Mouse (Mus musculus) erythroblast, embryonic 14.5 days (primary cell): ENCODE measurements around the gene Zfp609. TPM values are rescaled to one million over a fixed set of nuclear protein-coding genes. Genes with fewer than 3 reads are reported as not detected.
A peak's percentile ranks its signal among the peaks of the same experiment; 100 is the strongest.

Source experiments
- H3K27me3 ChIP-seq: 2 replicates; pipeline ENCODE4 v1.6.1; 2012; ENCODE audit warnings: inconsistent platforms; ENCODE audit not compliant: control insufficient read depth
- H3K36me3 ChIP-seq: 2 replicates; pipeline ENCODE4 v1.6.1; 2012; ENCODE audit warnings: mild to moderate bottlenecking, inconsistent platforms; ENCODE audit not compliant: control insufficient read depth
- H3K4me1 ChIP-seq: 2 replicates; pipeline ENCODE4 v1.6.1; 2012; ENCODE audit warnings: inconsistent platforms; ENCODE audit not compliant: control insufficient read depth
- H3K4me3 ChIP-seq: replicated peaks from 2 replicates; pipeline ENCODE3; 2012; ENCODE audit warnings: moderate library complexity, mild to moderate bottlenecking, inconsistent platforms
- H3K9me3 ChIP-seq: 2 replicates; pipeline ENCODE4 v1.6.1; 2012; ENCODE audit warnings: low read length, inconsistent platforms, mixed read lengths; ENCODE audit not compliant: control insufficient read depth
- GATA1 ChIP-seq: IDR thresholded peaks from 2 replicates; pipeline ENCODE4 v1.6.1; 2012; ENCODE audit warnings: low read length, inconsistent platforms, mixed read lengths
- TAL1 ChIP-seq: IDR thresholded peaks from 3 replicates; pipeline ENCODE4 v1.6.1; 2012; ENCODE audit warnings: low read length, inconsistent platforms, mixed read lengths
- polyA plus RNA-seq: library from polyadenylated mRNA; stranded (reverse); fragments of >175 nt; gene quantifications from 2 replicates; pipeline ENCODE4 v1.2.3, GENCODE M21; 2012

Gene Zfp609
- polyA plus RNA-seq = 0.53 and 1.2 TPM in 2 replicates

- TF ChIP-seq GATA1 (peak; percentile 54), TAL1 (no peak)
- H3K4me3 ChIP-seq = peak within 1 kb of the TSS; percentile 85
- H3K27me3 ChIP-seq = no peaks in the 10 kb centered on the region
- peaks cover 60% of the 10 kb centered on the region for H3K4me1 ChIP-seq
- H3K9me3 ChIP-seq = no peaks in the 10 kb centered on the region
- peaks cover 1% of the 10 kb centered on the region for H3K36me3 ChIP-seq
Measured at GRCm38 (mm10) chr9:65827344-65828015, at the start of gene Zfp609. TSS of gene Zfp609 (minus strand) at chr9:65827564.

GRCm38 (mm10) chr9:65859656-65860055 is 32.3 kb upstream of the Zfp609 start:
- no peak for TF ChIP-seq GATA1
- no peak for TF ChIP-seq TAL1
- peaks cover 59% of the 10 kb centered on the region for H3K36me3 ChIP-seq
- H3K27me3 ChIP-seq = no peaks in the 10 kb centered on the region
- no peaks in the 10 kb centered on the region for H3K4me1 ChIP-seq
- no peaks in the 10 kb centered on the region for H3K9me3 ChIP-seq
- H3K4me3 ChIP-seq = no peak overlapping the region

- H3K4me1 ChIP-seq = peaks cover 5% of the 10 kb centered on the region
- peaks cover 42% of the 10 kb centered on the region for H3K36me3 ChIP-seq
- no peaks in the 10 kb centered on the region for H3K27me3 ChIP-seq
- H3K4me3 ChIP-seq = no peak overlapping the region
- H3K9me3 ChIP-seq = no peaks in the 10 kb centered on the region
- TF ChIP-seq GATA1 (no peak), TAL1 (no peak)
Measured at GRCm38 (mm10) chr9:65850203-65850602, 22.8 kb upstream of the Zfp609 start.

- H3K27me3 ChIP-seq = no peaks in the 10 kb centered on the region
- H3K4me1 ChIP-seq = peaks cover 5% of the 10 kb centered on the region
- TF ChIP-seq GATA1 = no peak
- no peak for TF ChIP-seq TAL1
- H3K9me3 ChIP-seq = no peaks in the 10 kb centered on the region
- H3K36me3 ChIP-seq = peaks cover 31% of the 10 kb centered on the region
- no peak overlapping the region for H3K4me3 ChIP-seq
Measured at GRCm38 (mm10) chr9:65848154-65848553, 20.8 kb upstream of the Zfp609 start.

GRCm38 (mm10) chr9:65844421-65845165 is 17.2 kb upstream of the Zfp609 start:
- Histone ChIP-seq H3K27me3 (no peaks in the 10 kb centered on the region), H3K4me1 (peaks cover 5% of the 10 kb centered on the region), H3K4me3 (no peak overlapping the region), H3K36me3 (peaks cover 16% of the 10 kb centered on the region), H3K9me3 (no peaks in the 10 kb centered on the region)
- no peak for TF ChIP-seq GATA1
- TF ChIP-seq TAL1 = no peak

- TF ChIP-seq TAL1 (no peak), GATA1 (no peak)
- H3K27me3 ChIP-seq = no peaks in the 10 kb centered on the region
Measured at GRCm38 (mm10) chr9:65839841-65840240, 12.5 kb upstream of the Zfp609 start.

GRCm38 (mm10) chr9:65836916-65837315 is 9.6 kb upstream of the Zfp609 start:
- H3K36me3 ChIP-seq = peaks cover 26% of the 10 kb centered on the region
- no peaks in the 10 kb centered on the region for H3K9me3 ChIP-seq
- H3K27me3 ChIP-seq = no peaks in the 10 kb centered on the region
- H3K4me3 ChIP-seq = no peak overlapping the region
- TF ChIP-seq TAL1 (no peak), GATA1 (no peak)
- H3K4me1 ChIP-seq = no peaks in the 10 kb centered on the region

More at GRCm38 (mm10) chr9:65839841-65840240, 12.5 kb upstream of the Zfp609 start:
- Histone ChIP-seq H3K4me3 (no peak overlapping the region), H3K9me3 (no peaks in the 10 kb centered on the region), H3K36me3 (peaks cover 19% of the 10 kb centered on the region), H3K4me1 (no peaks in the 10 kb centered on the region)

- H3K4me1 ChIP-seq = peaks cover 8% of the 10 kb centered on the region
- peaks cover 22% of the 10 kb centered on the region for H3K36me3 ChIP-seq
- H3K9me3 ChIP-seq = no peaks in the 10 kb centered on the region
- no peaks in the 10 kb centered on the region for H3K27me3 ChIP-seq
- no peak for TF ChIP-seq GATA1
- no peak for TF ChIP-seq TAL1
- no peak overlapping the region for H3K4me3 ChIP-seq
Measured at GRCm38 (mm10) chr9:65834628-65835354, 7.4 kb upstream of the Zfp609 start.

GRCm38 (mm10) chr9:65833640-65834039 is 6.3 kb upstream of the Zfp609 start:
- Histone ChIP-seq H3K36me3 (peaks cover 22% of the 10 kb centered on the region), H3K4me3 (no peak overlapping the region), H3K9me3 (no peaks in the 10 kb centered on the region), H3K27me3 (no peaks in the 10 kb centered on the region), H3K4me1 (peaks cover 11% of the 10 kb centered on the region)
- TF ChIP-seq TAL1 = no peak
- TF ChIP-seq GATA1 = no peak
